11 mouse cellular contexts compared by ENCODE assay signal in the genomic region with DNA sequence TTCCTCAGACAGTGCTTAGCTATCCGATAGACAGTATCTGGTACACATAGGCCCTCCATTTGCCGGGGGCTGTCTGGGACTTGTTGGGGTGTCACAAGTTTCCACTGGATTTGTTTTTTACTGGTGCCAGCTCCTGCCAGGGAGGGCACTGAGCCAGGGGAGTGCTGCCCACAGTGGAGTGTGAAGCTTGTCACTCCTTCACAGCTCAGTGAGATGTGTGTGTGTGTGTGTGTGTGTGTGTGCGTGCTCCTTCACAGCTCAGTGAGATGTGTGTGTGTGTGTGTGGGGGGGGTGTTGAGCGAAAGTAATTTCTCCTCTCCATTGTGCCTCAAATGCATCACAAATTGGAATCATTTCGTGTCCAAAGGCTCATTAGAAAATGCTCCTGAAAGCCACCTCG.
DNase-seq lines count a peak whose midpoint lies in the region.
"Had no signal": no experiment of that assay in that cellular context is flagged by ENCODE, and none has a peak within 500 bp of the region (broad histone marks: within the 10 kb centered on the region; RNA-seq: fewer than 3 reads in every experiment).

No protein-coding gene starts in this region.

- peak; percentile 15 for DNase-seq in adrenal gland, postnatal 10 days
- DNase-seq in adrenal gland, adult 2 months = no peak
- peak; percentile 7 for DNase-seq in layer of hippocampus, adult 11-12 months (ENCODE audit: low spot score)
- DNase-seq in layer of hippocampus, adult 9-10 months (ENCODE audit: low spot score) = no peak
- DNase-seq in left cerebral cortex, postnatal 10 days (ENCODE audit: extremely low spot score in 1 of 2, low spot score in 2 of 2) = peak; percentile 28 to 57
- peak; percentile 39 to 50 for DNase-seq in right cerebral cortex, postnatal 36 days (ENCODE audit: low spot score in 2 of 2)
- DNase-seq in urinary bladder, postnatal 4 days (ENCODE audit: low spot score in 2 of 2) = no peak
- no peak for DNase-seq in thymus, postnatal 14 days
- DNase-seq: liver; lung, embryonic 14.5 days; thymus, postnatal 25 days had no signal

- intact Hi-C loops in left cerebral cortex, postnatal 10 days (cut with DNase I) = no loop called here

Comparison
In these comparisons a context has a peak if more than half of its experiments do, and no peak if none do; other contexts are left out.
1. DNase-seq: peak in adrenal gland, postnatal 10 days (single experiment), layer of hippocampus, adult 11-12 months (single experiment), left cerebral cortex, postnatal 10 days (2 of 2) and right cerebral cortex, postnatal 36 days (2 of 2); none in adrenal gland, adult 2 months (single experiment), layer of hippocampus, adult 9-10 months (single experiment), urinary bladder, postnatal 4 days (0 of 2) and thymus, postnatal 14 days (single experiment).